Mouse (Mus musculus): ENCODE data around the gene Gm49358. TPM values are rescaled to one million over a fixed set of nuclear protein-coding genes. Genes with fewer than 3 reads are reported as not detected.

Gm49358 gene
- polyA plus RNA-seq (2015; fragmentation: Nextera tagmentation; extraction: Ambion mirVana), result not detected in 2 replicates

GRCm38 (mm10) chr10:86763672-86764071, at the start of gene Gm49358:
TSS of gene Gm49358 (plus strand) at chr10:86763972.
- 89% methylated on average over 5 of the region's 5 CpGs for WGBS (ENCODE audit: insufficient replicate concordance)

GRCm38 (mm10) chr10:86727548-86727980, 36.2 kb upstream of the Gm49358 start:
- H3K27me3 ChIP-seq (ENCODE audit: insufficient read depth, low read length), result no peaks in the 10 kb centered on the region
- peak overlapping the region; percentile 62 for H3K4me2 ChIP-seq (ENCODE audit: low read depth, low read length)
- no peak overlapping the region for H3K9ac ChIP-seq (replicated peaks)
- TF ChIP-seq CTCF (IDR thresholded peaks at IDR 0.05; ENCODE audit: low read depth) (no peak), EP300 (IDR thresholded peaks at IDR 0.05; ENCODE audit: low read depth) (no peak)
- peaks cover 10% of the 10 kb centered on the region for H3K4me1 ChIP-seq (ENCODE audit: insufficient read depth)
- ATAC-seq (peak; percentile 80), DNase-seq (peak; percentile 68)
- H3K27ac ChIP-seq (ENCODE audit: low read depth), result peak overlapping the region; percentile 71
- peak overlapping the region; percentile 17 for H3K4me3 ChIP-seq (ENCODE audit: low read depth, low read length)
- whole genome bisulfite sequencing (ENCODE audit: insufficient replicate concordance), result 6% methylated on average over 12 of the region's 12 CpGs
- no peaks in the 10 kb centered on the region for H3K9me3 ChIP-seq (ENCODE audit: low read length)
- H3K36me3 ChIP-seq (replicated peaks; ENCODE audit: insufficient read depth, low read length), result no peaks in the 10 kb centered on the region

More at GRCm38 (mm10) chr10:86763672-86764071, at the start of gene Gm49358:
- H3K27me3 ChIP-seq (ENCODE audit: insufficient read depth, low read length), result no peaks in the 10 kb centered on the region
- DNase-seq (no peak), ATAC-seq (no peak)
- no peaks in the 10 kb centered on the region for H3K36me3 ChIP-seq (replicated peaks; ENCODE audit: insufficient read depth, low read length)
- H3K4me1 ChIP-seq (ENCODE audit: insufficient read depth), result no peaks in the 10 kb centered on the region
- no peak within 1 kb of the TSS for H3K4me2 ChIP-seq (ENCODE audit: low read depth, low read length)
- no peak within 1 kb of the TSS for H3K27ac ChIP-seq (ENCODE audit: low read depth)
- no peak for TF ChIP-seq CTCF (IDR thresholded peaks at IDR 0.05; ENCODE audit: low read depth)
- no peak for TF ChIP-seq EP300 (IDR thresholded peaks at IDR 0.05; ENCODE audit: low read depth)
- H3K9me3 ChIP-seq (ENCODE audit: low read length), result no peaks in the 10 kb centered on the region
- H3K9ac ChIP-seq (replicated peaks), result no peak within 1 kb of the TSS
- no peak within 1 kb of the TSS for H3K4me3 ChIP-seq (ENCODE audit: low read depth, low read length)

GRCm38 (mm10) chr10:86728176-86728575, 35.6 kb upstream of the Gm49358 start:
- Histone ChIP-seq H3K27ac (ENCODE audit: low read depth) (peak overlapping the region; percentile 71), H3K27me3 (ENCODE audit: insufficient read depth, low read length) (no peaks in the 10 kb centered on the region), H3K9ac (replicated peaks) (no peak overlapping the region), H3K4me3 (ENCODE audit: low read depth, low read length) (no peak overlapping the region), H3K36me3 (replicated peaks; ENCODE audit: insufficient read depth, low read length) (no peaks in the 10 kb centered on the region), H3K4me1 (ENCODE audit: insufficient read depth) (peaks cover 10% of the 10 kb centered on the region), H3K9me3 (ENCODE audit: low read length) (no peaks in the 10 kb centered on the region), H3K4me2 (ENCODE audit: low read depth, low read length) (peak overlapping the region; percentile 62; the same call in 1 of the 2 replicates)
- no peak for DNase-seq
- no peak for TF ChIP-seq CTCF (IDR thresholded peaks at IDR 0.05; ENCODE audit: low read depth)
- no peak for TF ChIP-seq EP300 (IDR thresholded peaks at IDR 0.05; ENCODE audit: low read depth)
- 64% methylated on average over 3 of the region's 3 CpGs for WGBS (ENCODE audit: insufficient replicate concordance)
- ATAC-seq, result no peak

GRCm38 (mm10) chr10:86730823-86731499, 32.8 kb upstream of the Gm49358 start:
- Histone ChIP-seq H3K27ac (ENCODE audit: low read depth) (no peak overlapping the region), H3K27me3 (ENCODE audit: insufficient read depth, low read length) (no peaks in the 10 kb centered on the region), H3K4me1 (ENCODE audit: insufficient read depth) (peaks cover 10% of the 10 kb centered on the region), H3K9me3 (ENCODE audit: low read length) (no peaks in the 10 kb centered on the region), H3K4me2 (ENCODE audit: low read depth, low read length) (peak overlapping the region; percentile 80), H3K4me3 (ENCODE audit: low read depth, low read length) (peak overlapping the region; percentile 45), H3K9ac (replicated peaks) (peak overlapping the region; percentile 59), H3K36me3 (replicated peaks; ENCODE audit: insufficient read depth, low read length) (no peaks in the 10 kb centered on the region)
- TF ChIP-seq CTCF (IDR thresholded peaks at IDR 0.05; ENCODE audit: low read depth) (peak; percentile 87), EP300 (IDR thresholded peaks at IDR 0.05; ENCODE audit: low read depth) (no peak)
- ATAC-seq (peak; percentile 55), DNase-seq (peak; percentile 88)
- WGBS (ENCODE audit: insufficient replicate concordance), result 6% methylated on average over 22 of the region's 22 CpGs

- H3K36me3 ChIP-seq (replicated peaks; ENCODE audit: insufficient read depth, low read length), result no peaks in the 10 kb centered on the region
- no peaks in the 10 kb centered on the region for H3K9me3 ChIP-seq (ENCODE audit: low read length)
- no peaks in the 10 kb centered on the region for H3K27me3 ChIP-seq (ENCODE audit: insufficient read depth, low read length)
- peak overlapping the region; percentile 45; the same call in 1 of the 2 replicates for H3K4me3 ChIP-seq (ENCODE audit: low read depth, low read length)
- H3K9ac ChIP-seq (replicated peaks), result no peak overlapping the region; the same call in 1 of the 2 replicates
- TF ChIP-seq CTCF (IDR thresholded peaks at IDR 0.05; ENCODE audit: low read depth), result no peak
- no peak for TF ChIP-seq EP300 (IDR thresholded peaks at IDR 0.05; ENCODE audit: low read depth)
- ATAC-seq (no peak), DNase-seq (no peak)
- no peak overlapping the region for H3K27ac ChIP-seq (ENCODE audit: low read depth)
- no peak overlapping the region for H3K4me2 ChIP-seq (ENCODE audit: low read depth, low read length)
- 22% methylated on average over 2 of the region's 2 CpGs for WGBS (ENCODE audit: insufficient replicate concordance)
- peaks cover 10% of the 10 kb centered on the region for H3K4me1 ChIP-seq (ENCODE audit: insufficient read depth)
Observed at GRCm38 (mm10) chr10:86731500-86731863, 32.3 kb upstream of the Gm49358 start.

GRCm38 (mm10) chr10:86735036-86735435, 28.7 kb upstream of the Gm49358 start:
- Histone ChIP-seq H3K27ac (ENCODE audit: low read depth) (no peak overlapping the region), H3K9me3 (ENCODE audit: low read length) (no peaks in the 10 kb centered on the region), H3K36me3 (replicated peaks; ENCODE audit: insufficient read depth, low read length) (no peaks in the 10 kb centered on the region), H3K4me3 (ENCODE audit: low read depth, low read length) (no peak overlapping the region), H3K4me2 (ENCODE audit: low read depth, low read length) (no peak overlapping the region), H3K27me3 (ENCODE audit: insufficient read depth, low read length) (no peaks in the 10 kb centered on the region), H3K4me1 (ENCODE audit: insufficient read depth) (0 out of 2 replicates have a peak, but pooled peaks cover 3% of the 10 kb centered on the region), H3K9ac (replicated peaks) (no peak overlapping the region)
- WGBS (ENCODE audit: insufficient replicate concordance), result 88% methylated on average over 4 of the region's 4 CpGs
- ATAC-seq, result no peak
- no peak for TF ChIP-seq EP300 (IDR thresholded peaks at IDR 0.05; ENCODE audit: low read depth)
- TF ChIP-seq CTCF (IDR thresholded peaks at IDR 0.05; ENCODE audit: low read depth), result no peak
- DNase-seq, result no peak

Measured in liver, postnatal 0 days (tissue).